Mouse (Mus musculus) cortical plate, adult 2 months (tissue): ENCODE results near the gene Ctsd.

Source experiments
- CTCF ChIP-seq: fragments of 200-500 bp; IDR thresholded peaks from 2 replicates; pipeline ENCODE4 v1.5.1; 2011; ENCODE audit warnings: mild to moderate bottlenecking, control low read depth, low read length; ENCODE audit not compliant: insufficient read depth; ENCODE audit errors: extremely low read depth
- POLR2A ChIP-seq: fragments of 200-500 bp; IDR thresholded peaks from 2 replicates; pipeline ENCODE4 v1.6.1; 2011; ENCODE audit warnings: mild to moderate bottlenecking, low read length, control low read depth; ENCODE audit not compliant: insufficient read depth; ENCODE audit errors: extremely low read depth

- TF ChIP-seq POLR2A, result no peak
- no peak for TF ChIP-seq CTCF
These were observed 2.3 kb upstream of the Ctsd start for GRCm38 (mm10) chr7:142389961-142390650.
